Mouse (Mus musculus): ENCODE results near the gene Slc4a1.
"Not testable (repeated sequence)": the region's sequence is repeated elsewhere in the genome, so short reads cannot be mapped to it uniquely, and the experiment has no call there.

The Slc4a1 gene

GRCm38 (mm10) chr11:102366103-102366502 is at the start of gene Slc4a1:
Gene Slc4a1 (minus strand): TSS chr11:102366203.
- in situ Hi-C loops (cut with MboI; ENCODE audit: low sequenced_read_pairs) = not testable (repeated sequence)

- in situ Hi-C loops (cut with MboI; ENCODE audit: low sequenced_read_pairs) = no loop called here
Observed at GRCm38 (mm10) chr11:102415034-102415802, 49.2 kb upstream of the Slc4a1 start.

GRCm38 (mm10) chr11:102413059-102413458 is 47.1 kb upstream of the Slc4a1 start:
- in situ Hi-C loops (cut with MboI; ENCODE audit: low sequenced_read_pairs) = loop anchor here (5.0 kb wide), 1 partner anchor 111 kb away; no protein-coding TSS in a partner anchor

- in situ Hi-C loops (cut with MboI; ENCODE audit: low sequenced_read_pairs) = loop anchor here (5.0 kb wide), 1 partner anchor 109 kb away; no protein-coding TSS in a partner anchor
Observed at GRCm38 (mm10) chr11:102411704-102412103, 45.7 kb upstream of the Slc4a1 start.

GRCm38 (mm10) chr11:102411061-102411460 is 45.1 kb upstream of the Slc4a1 start:
- in situ Hi-C loops (cut with MboI; ENCODE audit: low sequenced_read_pairs) = loop anchor here (5.0 kb wide), 1 partner anchor 109 kb away; no protein-coding TSS in a partner anchor

- in situ Hi-C loops (cut with MboI; ENCODE audit: low sequenced_read_pairs) = loop anchor here (5.0 kb wide), 1 partner anchor 108 kb away; no protein-coding TSS in a partner anchor
Observed at GRCm38 (mm10) chr11:102410345-102410744, 44.3 kb upstream of the Slc4a1 start.

GRCm38 (mm10) chr11:102409795-102410330 is 43.9 kb upstream of the Slc4a1 start:
- in situ Hi-C loops (cut with MboI; ENCODE audit: low sequenced_read_pairs) = loop anchor here (5.0 kb wide), 2 partner anchors 88 to 108 kb away; no protein-coding TSS in a partner anchor

GRCm38 (mm10) chr11:102408888-102409794 is 43.1 kb upstream of the Slc4a1 start:
- in situ Hi-C loops (cut with MboI; ENCODE audit: low sequenced_read_pairs) = loop anchor here (5.0 kb wide), 1 partner anchor 87 kb away; no protein-coding TSS in a partner anchor

GRCm38 (mm10) chr11:102408344-102408876 is 42.4 kb upstream of the Slc4a1 start:
- in situ Hi-C loops (cut with MboI; ENCODE audit: low sequenced_read_pairs) = loop anchor here (5.0 kb wide), 1 partner anchor 86 kb away; no protein-coding TSS in a partner anchor

GRCm38 (mm10) chr11:102407834-102408215 is 41.8 kb upstream of the Slc4a1 start, which contains the start of gene Slc25a39:
Gene Slc25a39 (minus strand): TSS chr11:102407946.
- in situ Hi-C loops (cut with MboI; ENCODE audit: low sequenced_read_pairs) = loop anchor here (5.0 kb wide), 1 partner anchor 86 kb away; no protein-coding TSS in a partner anchor

- in situ Hi-C loops (cut with MboI; ENCODE audit: low sequenced_read_pairs) = loop anchor here (5.0 kb wide), 1 partner anchor 85 kb away; no protein-coding TSS in a partner anchor
Observed at GRCm38 (mm10) chr11:102406900-102407833, 41.2 kb upstream of the Slc4a1 start.

- in situ Hi-C loops (cut with MboI; ENCODE audit: low sequenced_read_pairs) = loop anchor here (5.0 kb wide), 1 partner anchor 84 kb away; no protein-coding TSS in a partner anchor
Observed at GRCm38 (mm10) chr11:102406401-102406800, 40.4 kb upstream of the Slc4a1 start.

- in situ Hi-C loops (cut with MboI; ENCODE audit: low sequenced_read_pairs) = loop anchor here (5.0 kb wide), 1 partner anchor 83 kb away; no protein-coding TSS in a partner anchor
Observed at GRCm38 (mm10) chr11:102405544-102406285, 39.7 kb upstream of the Slc4a1 start.

GRCm38 (mm10) chr11:102404161-102405010 is 38.4 kb upstream of the Slc4a1 start:
- in situ Hi-C loops (cut with MboI; ENCODE audit: low sequenced_read_pairs) = loop anchor here (5.0 kb wide), 1 partner anchor 82 kb away; no protein-coding TSS in a partner anchor

- in situ Hi-C loops (cut with MboI; ENCODE audit: low sequenced_read_pairs) = no loop called here
Observed at GRCm38 (mm10) chr11:102403657-102404056, 37.7 kb upstream of the Slc4a1 start.

- in situ Hi-C loops (cut with MboI; ENCODE audit: low sequenced_read_pairs) = no loop called here
Observed at GRCm38 (mm10) chr11:102401898-102402500, 36.0 kb upstream of the Slc4a1 start.

- in situ Hi-C loops (cut with MboI; ENCODE audit: low sequenced_read_pairs) = no loop called here
Observed at GRCm38 (mm10) chr11:102400513-102401084, 34.6 kb upstream of the Slc4a1 start.
